Mouse (Mus musculus) lung, postnatal 25 days (tissue): Measurements from ENCODE around the gene Asb16.
A peak's percentile ranks its signal among the peaks of the same experiment; 100 is the strongest.
"Not testable (repeated sequence)": the region's sequence is repeated elsewhere in the genome, so short reads cannot be mapped to it uniquely, and the experiment has no call there.

ENCODE experiments used
- DNase-seq: peaks from one replicate; pipeline ENCODE4 v3.0.0; 2022; ENCODE audit warnings: low spot score

Asb16 gene

GRCm38 (mm10) chr11:102241874-102242273 lies 26.7 kb upstream of the Asb16 start:
- DNase-seq: no peak

- DNase-seq: peak; percentile 44
Observed at GRCm38 (mm10) chr11:102244926-102245449, 23.6 kb upstream of the Asb16 start.

- no peak for DNase-seq
Observed at GRCm38 (mm10) chr11:102245581-102246272, 22.8 kb upstream of the Asb16 start.

- DNase-seq: no peak
Observed at GRCm38 (mm10) chr11:102246273-102246635, 22.3 kb upstream of the Asb16 start.

- no peak for DNase-seq
Observed at GRCm38 (mm10) chr11:102246871-102247270, 21.7 kb upstream of the Asb16 start.

- DNase-seq: peak; percentile 93
Observed at GRCm38 (mm10) chr11:102248630-102249230, 19.8 kb upstream of the Asb16 start, which contains the start of gene BC030867. TSS of gene BC030867 (plus strand) at chr11:102248882.

GRCm38 (mm10) chr11:102249351-102250090 lies 19.0 kb upstream of the Asb16 start:
- DNase-seq: no peak

- no peak for DNase-seq
Observed at GRCm38 (mm10) chr11:102257514-102257913, 11.0 kb upstream of the Asb16 start.

GRCm38 (mm10) chr11:102258095-102258494 lies 10.4 kb upstream of the Asb16 start:
- no peak for DNase-seq

GRCm38 (mm10) chr11:102258521-102258920 lies 10.0 kb upstream of the Asb16 start:
- no peak for DNase-seq

- no peak for DNase-seq
Observed at GRCm38 (mm10) chr11:102263211-102263610, 5.3 kb upstream of the Asb16 start.

GRCm38 (mm10) chr11:102265816-102266215 lies 2.7 kb upstream of the Asb16 start:
- DNase-seq: no peak

GRCm38 (mm10) chr11:102266631-102267355 lies 1.8 kb upstream of the Asb16 start:
- DNase-seq: no peak

- peak; percentile 73 for DNase-seq
Observed at GRCm38 (mm10) chr11:102267480-102267879, 1.1 kb upstream of the Asb16 start.

GRCm38 (mm10) chr11:102276411-102276915 lies 7.9 kb downstream of the Asb16 start:
- no peak for DNase-seq

GRCm38 (mm10) chr11:102277754-102278153 lies 9.2 kb downstream of the Asb16 start:
- DNase-seq: no peak

- no peak for DNase-seq
Observed at GRCm38 (mm10) chr11:102279595-102279994, 11.1 kb downstream of the Asb16 start.

- not testable (repeated sequence) for DNase-seq
Observed at GRCm38 (mm10) chr11:102280267-102280666, 11.7 kb downstream of the Asb16 start.

GRCm38 (mm10) chr11:102283922-102284321 lies 15.4 kb downstream of the Asb16 start:
- DNase-seq: no peak

- peak; percentile 98 for DNase-seq
Observed at GRCm38 (mm10) chr11:102284501-102285094, 16.1 kb downstream of the Asb16 start, which contains the start of gene Tmub2. TSS of gene Tmub2 (plus strand) at chr11:102284931.

- DNase-seq: no peak
Observed at GRCm38 (mm10) chr11:102285095-102285834, 16.7 kb downstream of the Asb16 start.
